Mouse (Mus musculus): ENCODE measurements around the gene Pcdh7. TPM values are rescaled to one million over a fixed set of nuclear protein-coding genes. Genes with fewer than 3 reads are reported as not detected.

Pcdh7 gene
- polyA plus RNA-seq, 1 experiment from 2014 or later, result 1.2 TPM

- WGBS (ENCODE audit: missing documents), result 92% methylated on average over 1 of the region's 1 CpGs
- H3K27ac ChIP-seq, result no peak overlapping the region
- H3K4me3 ChIP-seq (ENCODE audit: inconsistent target), result no peak overlapping the region
- no peaks in the 10 kb centered on the region for H3K36me3 ChIP-seq (ENCODE audit: inconsistent target)
- no peaks in the 10 kb centered on the region for H3K79me2 ChIP-seq (ENCODE audit: inconsistent target)
Measured at GRCm38 (mm10) chr5:57866097-57866496, 148.3 kb downstream of the Pcdh7 start.

DNA sequence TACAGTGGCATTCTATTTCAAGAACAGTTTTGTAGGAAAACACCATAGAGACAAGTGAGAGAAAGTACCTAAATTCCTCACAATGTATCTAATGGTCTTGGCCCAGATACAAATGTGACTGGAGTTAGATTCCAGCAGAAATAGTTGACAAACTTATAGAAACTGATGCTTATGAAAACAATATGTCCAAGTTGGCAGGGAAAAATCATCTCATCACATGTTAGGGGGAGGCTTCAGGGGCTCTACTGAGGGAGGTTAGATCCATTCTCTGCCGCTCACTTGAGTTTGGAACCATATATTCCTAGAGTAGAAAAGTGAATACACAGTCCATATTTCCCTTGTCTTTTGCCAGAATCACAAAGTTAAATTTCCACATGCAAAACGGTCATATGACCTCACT is 150.1 kb downstream of the Pcdh7 start:
- Histone ChIP-seq H3K4me3 (ENCODE audit: inconsistent target) (no peak overlapping the region), H3K79me2 (ENCODE audit: inconsistent target) (no peaks in the 10 kb centered on the region), H3K27ac (no peak overlapping the region), H3K36me3 (ENCODE audit: inconsistent target) (no peaks in the 10 kb centered on the region)
- WGBS (ENCODE audit: missing documents), result 96% methylated on average over 2 of the region's 2 CpGs

DNA sequence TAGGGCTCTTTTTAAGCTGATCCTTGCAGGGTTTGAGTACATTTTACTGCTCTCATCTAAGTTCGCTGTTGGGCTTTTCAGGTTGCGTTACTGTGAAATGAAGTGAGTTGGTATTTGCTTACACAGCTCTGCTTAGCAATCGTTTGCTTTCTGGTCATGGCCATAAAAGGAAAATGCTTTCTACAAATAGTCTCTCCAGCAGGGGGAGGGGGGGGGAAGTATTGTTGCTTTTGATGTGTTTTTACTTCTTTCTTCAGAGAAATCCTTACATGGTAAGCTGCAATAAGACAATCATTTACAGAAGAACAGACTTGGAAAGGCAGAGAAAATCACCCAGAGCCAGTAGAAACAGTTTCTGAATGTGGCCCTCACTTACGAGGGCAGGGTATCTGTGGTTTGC is 150.9 kb downstream of the Pcdh7 start:
- Histone ChIP-seq H3K4me3 (ENCODE audit: inconsistent target) (no peak overlapping the region), H3K79me2 (ENCODE audit: inconsistent target) (no peaks in the 10 kb centered on the region), H3K36me3 (ENCODE audit: inconsistent target) (no peaks in the 10 kb centered on the region), H3K27ac (no peak overlapping the region)
- WGBS (ENCODE audit: missing documents), result 64% methylated on average over 4 of the region's 4 CpGs

DNA sequence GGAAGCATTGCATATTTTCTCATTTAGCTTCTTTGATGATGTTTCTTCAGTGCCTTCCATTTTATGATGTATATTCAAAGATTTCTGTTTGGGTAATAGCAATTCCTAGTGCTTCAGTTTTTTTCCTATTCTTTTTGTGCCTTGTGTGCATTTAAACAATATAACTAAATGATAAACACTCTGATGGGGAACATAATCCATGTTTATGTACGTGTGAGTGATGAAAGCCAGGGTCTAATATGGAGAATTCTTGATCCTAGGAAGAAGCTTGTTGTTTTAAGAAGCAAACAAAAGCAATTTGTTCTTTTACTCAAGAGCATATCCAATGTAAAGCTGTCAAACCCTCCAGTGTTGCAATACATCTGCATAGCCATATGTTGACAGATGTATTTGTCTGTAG is 153.0 kb downstream of the Pcdh7 start:
- Histone ChIP-seq H3K27ac (no peak overlapping the region), H3K4me3 (ENCODE audit: inconsistent target) (no peak overlapping the region), H3K79me2 (ENCODE audit: inconsistent target) (no peaks in the 10 kb centered on the region), H3K36me3 (ENCODE audit: inconsistent target) (no peaks in the 10 kb centered on the region)
- 90% methylated on average over 1 of the region's 1 CpGs for WGBS (ENCODE audit: missing documents)

DNA sequence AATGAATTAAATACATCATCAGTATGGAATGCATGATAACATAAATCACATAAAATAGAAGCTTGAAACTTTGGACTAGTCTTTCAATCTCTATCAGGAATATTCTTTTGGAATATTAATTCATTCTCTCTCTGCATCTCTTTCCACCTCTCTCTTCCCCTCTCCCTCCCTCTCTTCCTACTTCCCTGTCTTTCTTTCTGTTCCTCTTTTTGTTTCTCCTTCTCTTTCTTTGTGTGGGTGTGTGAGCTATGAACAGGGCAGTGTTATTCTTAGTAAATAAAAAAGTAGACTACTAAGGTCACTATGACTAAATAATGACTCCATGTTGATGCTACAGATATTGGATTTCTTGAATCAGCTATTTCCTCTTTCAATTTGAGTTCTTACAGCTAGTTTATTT is 167.2 kb downstream of the Pcdh7 start:
- H3K36me3 ChIP-seq (ENCODE audit: inconsistent target), result no peaks in the 10 kb centered on the region
- no peak overlapping the region for H3K27ac ChIP-seq

DNA sequence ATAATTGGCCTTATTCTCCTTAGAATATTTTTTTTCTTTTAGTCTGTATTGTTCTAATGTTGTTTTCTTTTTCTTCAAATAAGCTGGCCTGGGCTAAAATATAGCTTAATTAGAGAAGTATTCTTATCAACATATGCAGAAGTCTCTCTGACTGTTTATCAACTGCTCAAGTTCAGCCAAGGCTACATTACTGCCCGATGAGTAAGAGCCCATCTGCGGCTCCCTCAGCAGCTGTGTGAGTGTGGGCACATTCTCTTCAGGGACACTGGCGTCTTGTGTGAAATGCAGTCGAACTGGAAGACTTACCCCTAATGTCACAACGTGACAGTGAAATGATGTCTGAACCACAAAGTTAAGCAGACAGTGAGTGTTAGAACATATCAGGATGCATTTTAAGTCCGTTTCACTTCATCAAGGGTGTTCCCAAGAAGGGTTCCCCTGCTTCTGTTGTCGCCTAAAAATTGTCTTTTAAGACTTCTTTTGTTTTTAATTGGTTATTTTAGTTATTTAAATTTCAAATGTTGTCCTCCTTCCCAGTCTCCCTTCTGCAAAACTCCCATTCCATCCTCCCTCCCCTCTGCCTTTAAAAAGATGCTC is 181.3 kb downstream of the Pcdh7 start:
- no peak overlapping the region for H3K27ac ChIP-seq
- no peaks in the 10 kb centered on the region for H3K79me2 ChIP-seq (ENCODE audit: inconsistent target)
- WGBS (ENCODE audit: missing documents), result 76% methylated on average over 7 of the region's 7 CpGs
- no peaks in the 10 kb centered on the region for H3K36me3 ChIP-seq (ENCODE audit: inconsistent target)
- H3K4me3 ChIP-seq (ENCODE audit: inconsistent target), result no peak overlapping the region

More for the DNA sequence above, 167.2 kb downstream of the Pcdh7 start:
- Histone ChIP-seq H3K79me2 (ENCODE audit: inconsistent target) (no peaks in the 10 kb centered on the region), H3K4me3 (ENCODE audit: inconsistent target) (no peak overlapping the region)

GRCm38 (mm10) chr5:57907218-57907617 is 189.5 kb downstream of the Pcdh7 start:
- H3K79me2 ChIP-seq (ENCODE audit: inconsistent target), result no peaks in the 10 kb centered on the region
- no peak overlapping the region for H3K4me3 ChIP-seq (ENCODE audit: inconsistent target)
- no peak overlapping the region for H3K27ac ChIP-seq
- H3K36me3 ChIP-seq (ENCODE audit: inconsistent target), result no peaks in the 10 kb centered on the region
- WGBS (ENCODE audit: missing documents), result 73% methylated on average over 4 of the region's 4 CpGs

DNA sequence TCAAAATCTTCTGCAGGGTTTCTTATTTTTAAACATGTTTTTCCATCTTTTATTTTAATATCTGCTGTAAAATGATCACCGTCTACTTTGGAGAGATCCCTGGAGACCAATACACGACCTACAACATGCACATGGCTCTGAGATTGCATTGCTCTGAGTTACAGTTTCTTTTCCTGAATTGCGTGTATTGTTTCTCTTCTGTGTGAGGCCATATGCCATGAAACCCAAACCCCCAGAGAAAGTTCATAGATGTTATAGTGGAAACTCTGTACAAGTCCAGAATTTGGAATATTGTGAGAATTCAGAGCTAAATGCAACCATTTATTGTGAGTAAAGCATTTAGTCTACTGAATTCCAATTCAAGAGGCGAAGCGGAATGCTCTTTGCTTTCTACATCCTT is 203.4 kb downstream of the Pcdh7 start:
- Histone ChIP-seq H3K27ac (no peak overlapping the region), H3K36me3 (ENCODE audit: inconsistent target) (no peaks in the 10 kb centered on the region), H3K4me3 (ENCODE audit: inconsistent target) (no peak overlapping the region), H3K79me2 (ENCODE audit: inconsistent target) (no peaks in the 10 kb centered on the region)
- 91% methylated on average over 5 of the region's 5 CpGs for WGBS (ENCODE audit: missing documents)

DNA sequence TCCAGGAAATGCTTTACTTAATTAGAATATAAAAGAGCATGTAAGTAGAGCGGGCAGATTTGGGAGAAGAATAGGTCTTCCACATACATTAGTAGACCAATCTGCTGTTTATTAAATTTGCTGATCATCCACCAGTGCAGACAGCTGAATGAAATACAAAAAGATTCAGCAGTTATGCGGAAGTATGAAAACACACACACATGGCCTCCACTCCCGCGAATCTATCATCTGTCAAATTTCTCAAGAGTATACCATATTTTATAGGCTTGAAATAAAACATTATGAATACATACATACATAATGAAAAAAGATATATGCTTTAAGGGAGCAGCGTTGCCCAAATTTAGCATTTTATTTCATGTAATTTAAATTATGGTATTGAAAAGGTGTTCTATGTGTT is 213.6 kb downstream of the Pcdh7 start:
- no peak overlapping the region for H3K27ac ChIP-seq
- WGBS (ENCODE audit: missing documents), result 97% methylated on average over 5 of the region's 5 CpGs
- no peaks in the 10 kb centered on the region for H3K79me2 ChIP-seq (ENCODE audit: inconsistent target)
- no peak overlapping the region for H3K4me3 ChIP-seq (ENCODE audit: inconsistent target)
- no peaks in the 10 kb centered on the region for H3K36me3 ChIP-seq (ENCODE audit: inconsistent target)

DNA sequence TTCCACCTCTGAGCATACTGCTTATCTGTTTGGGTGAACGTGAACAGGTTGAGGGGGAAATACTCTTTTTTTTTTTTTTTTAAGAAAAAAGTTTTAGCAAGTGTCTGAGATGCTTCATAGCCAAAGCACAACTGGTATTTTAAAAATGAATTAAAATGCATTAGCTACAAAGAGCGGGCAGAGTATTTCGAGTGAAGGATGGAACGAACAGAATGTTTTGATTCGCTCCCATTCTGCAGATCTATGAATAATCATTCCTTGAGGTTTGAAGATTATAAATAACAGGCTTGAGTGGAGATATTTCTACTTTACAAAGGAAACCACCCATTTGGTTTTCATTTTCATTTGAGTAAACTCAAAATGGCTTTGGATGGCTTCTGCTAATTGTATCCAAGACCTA is 214.0 kb downstream of the Pcdh7 start:
- WGBS (ENCODE audit: missing documents), result 96% methylated on average over 5 of the region's 5 CpGs
- no peak overlapping the region for H3K27ac ChIP-seq
- H3K36me3 ChIP-seq (ENCODE audit: inconsistent target), result no peaks in the 10 kb centered on the region
- no peak overlapping the region for H3K4me3 ChIP-seq (ENCODE audit: inconsistent target)
- H3K79me2 ChIP-seq (ENCODE audit: inconsistent target), result no peaks in the 10 kb centered on the region

DNA sequence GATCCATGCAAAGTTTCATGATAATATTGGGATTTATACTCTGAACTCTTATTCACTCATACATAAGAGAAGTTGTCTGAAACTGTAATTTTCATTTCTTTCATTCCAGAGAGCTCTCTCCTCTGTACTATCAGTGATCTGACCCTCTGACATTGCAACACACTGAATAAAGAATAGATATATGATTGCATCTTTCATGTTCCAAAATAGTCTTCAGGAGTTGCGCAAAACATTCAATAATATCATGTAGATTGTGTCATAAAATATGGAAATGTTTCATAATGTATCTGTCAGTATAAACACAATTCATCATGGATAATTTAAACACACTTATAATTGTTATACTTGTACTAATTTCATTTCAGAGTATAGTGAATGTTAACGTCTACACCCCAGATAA is 216.9 kb downstream of the Pcdh7 start:
- H3K36me3 ChIP-seq (ENCODE audit: inconsistent target), result no peaks in the 10 kb centered on the region
- WGBS (ENCODE audit: missing documents), result 91% methylated on average over 2 of the region's 2 CpGs
- H3K79me2 ChIP-seq (ENCODE audit: inconsistent target), result no peaks in the 10 kb centered on the region
- no peak overlapping the region for H3K27ac ChIP-seq
- no peak overlapping the region for H3K4me3 ChIP-seq (ENCODE audit: inconsistent target)

- H3K27ac ChIP-seq, result no peak overlapping the region
- 11% methylated on average over 3 of the region's 3 CpGs for WGBS (ENCODE audit: missing documents)
- no peaks in the 10 kb centered on the region for H3K79me2 ChIP-seq (ENCODE audit: inconsistent target)
- H3K4me3 ChIP-seq (ENCODE audit: inconsistent target), result no peak overlapping the region
- no peaks in the 10 kb centered on the region for H3K36me3 ChIP-seq (ENCODE audit: inconsistent target)
Measured at GRCm38 (mm10) chr5:57940457-57940856, 222.7 kb downstream of the Pcdh7 start.

DNA sequence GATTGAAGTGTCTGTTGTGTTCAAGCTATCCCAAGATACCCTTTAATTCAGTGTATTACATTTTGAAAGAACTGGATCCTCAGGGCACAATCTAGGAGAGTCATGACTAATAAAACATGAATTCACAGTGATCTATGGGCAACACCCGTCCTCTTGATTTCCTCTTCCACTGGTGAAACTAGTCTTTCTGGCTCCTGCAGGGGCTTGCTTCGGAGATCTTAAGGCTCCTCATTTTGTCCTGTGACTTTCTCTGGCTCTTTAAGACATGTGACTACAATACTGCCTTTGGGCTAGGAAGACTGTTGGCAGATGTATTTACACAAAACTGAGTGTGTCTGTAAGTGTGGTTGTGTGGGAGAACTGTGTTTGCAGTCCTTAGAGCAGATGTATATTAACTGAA is 225.4 kb downstream of the Pcdh7 start:
- no peak overlapping the region for H3K4me3 ChIP-seq (ENCODE audit: inconsistent target)
- no peak overlapping the region for H3K27ac ChIP-seq
- no peaks in the 10 kb centered on the region for H3K79me2 ChIP-seq (ENCODE audit: inconsistent target)
- no peaks in the 10 kb centered on the region for H3K36me3 ChIP-seq (ENCODE audit: inconsistent target)
- WGBS (ENCODE audit: missing documents), result 81% methylated on average over 2 of the region's 2 CpGs

- Histone ChIP-seq H3K79me2 (ENCODE audit: inconsistent target) (no peaks in the 10 kb centered on the region), H3K4me3 (ENCODE audit: inconsistent target) (no peak overlapping the region), H3K27ac (no peak overlapping the region), H3K36me3 (ENCODE audit: inconsistent target) (no peaks in the 10 kb centered on the region)
- 92% methylated on average over 2 of the region's 2 CpGs for WGBS (ENCODE audit: missing documents)
Measured at GRCm38 (mm10) chr5:57943611-57944010, 225.8 kb downstream of the Pcdh7 start.

DNA sequence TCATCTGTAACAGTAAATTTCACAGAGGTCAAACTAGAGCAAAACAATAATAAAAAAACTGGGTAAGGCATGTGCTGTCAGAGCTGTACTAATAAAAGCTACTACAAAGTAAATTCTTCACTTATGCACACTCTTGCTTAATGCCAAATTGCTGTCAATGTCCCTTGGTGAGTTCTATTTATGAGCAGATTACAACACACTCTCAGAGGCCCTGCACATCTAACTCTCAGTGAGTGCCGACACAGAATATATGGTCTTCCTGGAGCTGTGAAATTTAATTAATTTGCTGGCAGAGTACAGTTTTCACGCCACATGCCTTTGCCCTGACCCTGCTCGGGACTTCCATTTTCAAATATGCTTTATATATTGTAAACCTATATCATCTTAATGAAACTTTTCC is 227.7 kb downstream of the Pcdh7 start:
- Histone ChIP-seq H3K36me3 (ENCODE audit: inconsistent target) (no peaks in the 10 kb centered on the region), H3K4me3 (ENCODE audit: inconsistent target) (no peak overlapping the region), H3K27ac (no peak overlapping the region), H3K79me2 (ENCODE audit: inconsistent target) (no peaks in the 10 kb centered on the region)
- WGBS (ENCODE audit: missing documents), result 39% methylated on average over 3 of the region's 3 CpGs

- Histone ChIP-seq H3K79me2 (ENCODE audit: inconsistent target) (no peaks in the 10 kb centered on the region), H3K36me3 (ENCODE audit: inconsistent target) (no peaks in the 10 kb centered on the region), H3K27ac (no peak overlapping the region), H3K4me3 (ENCODE audit: inconsistent target) (no peak overlapping the region)
- WGBS (ENCODE audit: missing documents), result 81% methylated on average over 1 of the region's 1 CpGs
Measured at GRCm38 (mm10) chr5:57959317-57959716, 241.6 kb downstream of the Pcdh7 start.
